Mouse (Mus musculus) inflammation-experienced regulatory T-cells, adult 6 months (primary cell): Measurements from ENCODE around the gene Cdca7l. TPM values are rescaled to one million over a fixed set of nuclear protein-coding genes. Genes with fewer than 3 reads are reported as not detected.
"Not testable (repeated sequence)": the region's sequence is repeated elsewhere in the genome, so short reads cannot be mapped to it uniquely, and the experiment has no call there.

Experiments used
- ATAC-seq: one replicate; pipeline ENCODE4 v1.8.0; 2017
- polyA plus RNA-seq, 3 experiments: library from polyadenylated mRNA; unstranded; fragments of 100-300 nt; shearing (Covaris generic); gene quantifications; one replicate each; pipeline ENCODE4 v1.2.1; 2017

Cdca7l gene
- polyA plus RNA-seq, 3 experiments from 2014 or later = 28.1 to 33.1 (median 30.8) TPM

DNA sequence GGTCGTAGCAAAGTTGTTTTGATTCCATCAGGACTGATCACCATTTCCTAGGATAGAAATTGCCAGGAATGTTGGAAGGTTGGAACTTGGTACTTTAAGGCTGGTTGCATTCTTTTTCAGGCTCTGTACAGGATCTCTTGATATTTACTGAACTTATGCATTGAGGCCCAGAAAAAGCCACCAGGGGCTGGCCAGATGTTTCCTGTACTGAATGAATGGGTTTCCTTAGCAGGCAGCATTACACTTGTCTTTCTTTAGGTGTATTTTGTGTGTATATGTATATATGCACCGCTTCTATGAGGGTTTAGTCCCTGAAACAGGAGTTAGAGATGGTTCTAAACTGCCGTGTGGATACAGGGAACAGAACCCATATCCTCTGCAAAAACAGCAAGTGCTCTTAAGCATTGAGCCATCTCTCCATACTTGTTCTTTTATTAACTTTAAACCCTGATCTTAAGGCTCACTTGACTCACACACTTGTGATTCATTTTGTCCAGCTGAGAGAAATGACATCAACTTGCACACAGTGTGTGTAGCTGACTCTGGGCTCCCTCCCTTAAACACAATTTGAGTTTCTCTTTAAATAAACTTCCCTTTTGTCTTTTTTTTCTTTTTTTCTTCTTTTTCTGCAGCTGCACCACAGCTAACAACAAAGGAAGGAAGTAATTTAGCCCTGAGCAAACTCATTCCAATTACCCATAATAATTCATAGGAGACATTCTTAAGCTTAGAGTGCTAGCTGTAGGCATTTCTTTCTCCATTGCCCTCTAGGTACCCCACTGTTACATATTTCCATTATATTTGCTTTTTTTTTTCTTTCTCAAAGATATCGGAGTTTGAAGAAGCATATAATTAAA lies 63.8 kb downstream of the Cdca7l start:
- no peak for ATAC-seq

GRCm38 (mm10) chr12:117872265-117872664 lies 68.2 kb downstream of the Cdca7l start:
- no peak for ATAC-seq

DNA sequence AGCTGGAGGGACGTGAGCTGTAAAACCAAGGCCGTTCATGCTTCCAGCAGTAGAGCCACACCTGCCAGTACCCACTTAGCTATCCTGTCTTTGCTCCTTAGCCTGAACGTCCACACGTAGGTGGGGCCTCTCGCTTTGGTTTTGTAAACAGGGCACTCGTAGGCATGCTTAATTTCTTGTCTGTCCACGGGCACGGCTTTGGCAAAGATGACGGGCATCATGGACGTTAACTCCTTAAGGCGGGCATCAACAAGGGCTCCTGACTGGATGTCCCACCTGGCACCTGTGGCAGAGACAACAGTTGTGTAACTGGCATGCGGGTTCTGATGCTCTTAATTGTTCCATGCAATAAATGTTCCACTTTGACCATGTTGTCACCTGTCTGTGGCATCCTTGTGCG lies 74.3 kb downstream of the Cdca7l start:
- ATAC-seq = no peak

GRCm38 (mm10) chr12:117884627-117885026 lies 80.5 kb downstream of the Cdca7l start:
- ATAC-seq = no peak

DNA sequence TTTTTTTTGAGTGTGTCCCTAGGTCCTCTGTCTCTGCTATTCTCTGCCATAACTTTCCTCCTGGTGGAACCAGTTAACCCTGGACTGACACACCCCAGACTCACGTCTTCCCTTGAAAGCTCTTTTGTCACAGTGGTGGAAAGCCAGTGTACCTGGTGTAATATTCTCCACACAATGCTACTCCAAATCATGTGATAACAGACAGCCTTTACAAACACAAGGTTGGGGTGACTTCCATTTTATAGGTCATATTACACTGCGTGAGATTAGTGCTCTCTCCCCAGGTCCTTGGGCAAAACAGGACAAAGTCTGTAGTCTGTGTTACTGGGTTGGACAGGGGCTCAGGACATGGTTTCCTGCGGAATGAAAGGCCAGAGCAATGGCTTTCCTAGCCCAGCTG lies 83.3 kb downstream of the Cdca7l start:
- ATAC-seq = no peak

DNA sequence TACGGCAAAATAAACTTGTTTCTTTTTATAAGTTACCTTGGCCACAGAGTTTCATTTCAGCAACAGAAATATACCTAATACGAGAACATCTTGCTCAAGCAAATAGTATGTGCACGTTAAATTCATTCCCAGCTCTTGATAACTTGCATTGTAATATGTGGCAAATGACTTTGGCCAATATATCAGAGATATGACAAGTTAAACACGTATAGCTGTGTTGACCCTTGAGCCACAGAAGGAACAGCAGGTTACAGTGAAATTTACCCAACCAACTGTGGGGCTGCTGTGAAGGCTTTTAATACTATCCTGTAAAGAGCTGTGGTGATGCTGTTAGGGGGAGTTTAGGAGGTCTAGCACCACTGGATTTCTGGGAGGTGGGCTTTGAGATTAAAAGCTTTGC lies 96.7 kb downstream of the Cdca7l start:
- ATAC-seq = not testable (repeated sequence)

GRCm38 (mm10) chr12:117901352-117901751 lies 97.3 kb downstream of the Cdca7l start:
- ATAC-seq = not testable (repeated sequence)

- no peak for ATAC-seq
These were observed 99.6 kb downstream of the Cdca7l start for GRCm38 (mm10) chr12:117903671-117904070.

- ATAC-seq = not testable (repeated sequence)
These were observed 101.2 kb downstream of the Cdca7l start for GRCm38 (mm10) chr12:117905232-117905840.

DNA sequence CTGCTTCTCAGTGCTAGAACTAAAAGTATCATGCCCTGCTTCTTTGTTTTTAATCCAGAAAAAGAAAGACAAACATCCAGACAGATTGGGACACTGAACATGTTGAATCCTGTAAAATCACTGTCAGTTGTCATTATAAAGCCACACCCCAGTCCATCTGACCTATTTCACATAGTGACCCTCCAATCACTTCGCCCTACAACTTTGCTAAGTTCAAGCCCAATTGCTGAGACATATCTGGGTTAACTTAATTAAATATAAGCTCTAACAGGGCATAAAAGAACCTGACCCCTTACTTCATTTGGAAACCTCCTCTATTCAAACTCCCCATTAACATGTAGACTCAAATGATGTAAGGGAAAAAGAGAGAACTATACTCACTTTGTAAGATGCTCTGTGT lies 107.3 kb downstream of the Cdca7l start:
- ATAC-seq = no peak

DNA sequence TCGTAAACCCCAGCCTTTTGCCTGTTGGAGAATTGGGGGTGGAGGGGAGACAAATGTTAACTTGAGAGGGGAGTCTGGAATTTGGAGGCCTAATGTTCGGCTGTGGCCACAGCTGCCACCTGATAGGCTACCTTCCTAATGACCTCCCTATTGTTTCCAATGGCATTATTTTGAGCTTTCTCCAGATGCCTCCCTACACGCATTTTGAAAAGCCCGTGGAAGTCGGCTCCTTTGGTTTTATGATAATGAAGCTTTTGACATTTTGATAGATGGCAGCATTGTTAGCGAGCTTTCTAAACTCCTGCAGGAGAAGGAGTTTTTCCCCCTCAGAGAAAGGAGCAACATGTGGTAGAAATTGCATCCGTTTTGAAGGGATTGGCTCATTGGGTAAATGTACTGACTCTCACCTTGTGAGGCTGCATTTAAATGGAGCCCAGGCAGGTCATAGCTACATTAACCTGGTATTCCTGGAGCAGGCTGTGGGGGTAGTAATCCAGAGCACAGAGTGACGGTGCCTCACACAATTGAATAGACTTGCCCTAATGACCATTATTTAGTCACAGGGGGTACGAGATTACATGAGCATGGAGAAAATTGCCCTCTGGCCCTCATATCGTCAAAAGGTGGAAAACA lies 110.6 kb downstream of the Cdca7l start:
- ATAC-seq = no peak

GRCm38 (mm10) chr12:117915826-117916588 lies 111.9 kb downstream of the Cdca7l start:
- ATAC-seq = no peak
